Mouse (Mus musculus): Measurements from ENCODE around the gene Gm20671. TPM values are rescaled to one million over a fixed set of nuclear protein-coding genes. Genes with fewer than 3 reads are reported as not detected.
"Not testable (repeated sequence)": the region's sequence is repeated elsewhere in the genome, so short reads cannot be mapped to it uniquely, and the experiment has no call there.

Gene Gm20671
- polyA plus RNA-seq, 1 experiment from 2014 or later: not detected

GRCm38 (mm10) chr5:32854818-32855217, 27.9 kb upstream of the Gm20671 start:
- H3K36me3 ChIP-seq (ENCODE audit: control insufficient read depth, insufficient read depth, low read length): no peaks in the 10 kb centered on the region
- H3K4me1 ChIP-seq (ENCODE audit: control insufficient read depth, insufficient read depth, low read depth, low read length): peaks cover 20% of the 10 kb centered on the region
- H3K4me2 ChIP-seq (ENCODE audit: low read length): no peak overlapping the region
- H3K4me3 ChIP-seq (ENCODE audit: low read length): no peak overlapping the region
- H3K9ac ChIP-seq (ENCODE audit: low read depth, low read length): no peak overlapping the region
- 0 out of 2 replicates have a peak overlapping the region, but pooled peaks have one; percentile 17 for H3K27ac ChIP-seq (ENCODE audit: low read depth, low read length)
- no peaks in the 10 kb centered on the region for H3K27me3 ChIP-seq (replicated peaks; ENCODE audit: control insufficient read depth, insufficient read depth, low read length)
- no peaks in the 10 kb centered on the region for H3K9me3 ChIP-seq (ENCODE audit: control insufficient read depth, low read length)
- 89% methylated on average over 4 of the region's 4 CpGs for WGBS
- no peak for ATAC-seq

- no peaks in the 10 kb centered on the region for H3K36me3 ChIP-seq (ENCODE audit: control insufficient read depth, insufficient read depth, low read length)
- peak within 1 kb of the TSS; percentile 97 for H3K9ac ChIP-seq (ENCODE audit: low read depth, low read length)
- under 1% methylated on average over 47 of the region's 51 CpGs for WGBS
- peak; percentile 97 for ATAC-seq
- no peaks in the 10 kb centered on the region for H3K27me3 ChIP-seq (replicated peaks; ENCODE audit: control insufficient read depth, insufficient read depth, low read length)
- H3K27ac ChIP-seq (ENCODE audit: low read depth, low read length): peak within 1 kb of the TSS; percentile 79
- peak within 1 kb of the TSS; percentile 98 for H3K4me3 ChIP-seq (ENCODE audit: low read length)
- no peaks in the 10 kb centered on the region for H3K9me3 ChIP-seq (ENCODE audit: control insufficient read depth, low read length)
- peaks cover 20% of the 10 kb centered on the region for H3K4me1 ChIP-seq (ENCODE audit: control insufficient read depth, insufficient read depth, low read depth, low read length)
- H3K4me2 ChIP-seq (ENCODE audit: low read length): peak within 1 kb of the TSS; percentile 82
Measured at GRCm38 (mm10) chr5:32853731-32854507, 27.0 kb upstream of the Gm20671 start, which contains the start of gene Prr14l. Prr14l (minus strand) TSS chr5:32854256.

GRCm38 (mm10) chr5:32852026-32852425, 25.1 kb upstream of the Gm20671 start:
- ATAC-seq: no peak
- Histone ChIP-seq H3K27ac (ENCODE audit: low read depth, low read length) (no peak overlapping the region), H3K27me3 (replicated peaks; ENCODE audit: control insufficient read depth, insufficient read depth, low read length) (no peaks in the 10 kb centered on the region), H3K4me2 (ENCODE audit: low read length) (peak overlapping the region; percentile 82), H3K9me3 (ENCODE audit: control insufficient read depth, low read length) (no peaks in the 10 kb centered on the region), H3K9ac (ENCODE audit: low read depth, low read length) (no peak overlapping the region), H3K4me3 (ENCODE audit: low read length) (no peak overlapping the region), H3K36me3 (ENCODE audit: control insufficient read depth, insufficient read depth, low read length) (no peaks in the 10 kb centered on the region), H3K4me1 (ENCODE audit: control insufficient read depth, insufficient read depth, low read depth, low read length) (peaks cover 18% of the 10 kb centered on the region)
- WGBS: 68% methylated on average over 6 of the region's 6 CpGs

- H3K36me3 ChIP-seq (ENCODE audit: control insufficient read depth, insufficient read depth, low read length); H3K9me3 ChIP-seq (ENCODE audit: control insufficient read depth, low read length); H3K4me2 ChIP-seq (ENCODE audit: low read length); H3K27ac ChIP-seq (ENCODE audit: low read depth, low read length); H3K27me3 ChIP-seq (replicated peaks; ENCODE audit: control insufficient read depth, insufficient read depth, low read length); H3K9ac ChIP-seq (ENCODE audit: low read depth, low read length); ATAC-seq; H3K4me3 ChIP-seq (ENCODE audit: low read length): not testable (repeated sequence)
- peaks cover 18% of the 10 kb centered on the region for H3K4me1 ChIP-seq (ENCODE audit: control insufficient read depth, insufficient read depth, low read depth, low read length)
- WGBS: 90% methylated on average over 3 of the region's 3 CpGs
Measured at GRCm38 (mm10) chr5:32849580-32849979, 22.7 kb upstream of the Gm20671 start.

GRCm38 (mm10) chr5:32849178-32849577, 22.3 kb upstream of the Gm20671 start:
- peaks cover 2% of the 10 kb centered on the region; the same call in 1 of the 2 replicates for H3K36me3 ChIP-seq (ENCODE audit: control insufficient read depth, insufficient read depth, low read length)
- no peak overlapping the region for H3K9ac ChIP-seq (ENCODE audit: low read depth, low read length)
- no peak overlapping the region for H3K4me2 ChIP-seq (ENCODE audit: low read length)
- no peaks in the 10 kb centered on the region for H3K27me3 ChIP-seq (replicated peaks; ENCODE audit: control insufficient read depth, insufficient read depth, low read length)
- whole genome bisulfite sequencing: 93% methylated on average over 3 of the region's 3 CpGs
- no peaks in the 10 kb centered on the region for H3K9me3 ChIP-seq (ENCODE audit: control insufficient read depth, low read length)
- H3K4me3 ChIP-seq (ENCODE audit: low read length): no peak overlapping the region
- no peak overlapping the region for H3K27ac ChIP-seq (ENCODE audit: low read depth, low read length)
- no peak for ATAC-seq
- peaks cover 18% of the 10 kb centered on the region for H3K4me1 ChIP-seq (ENCODE audit: control insufficient read depth, insufficient read depth, low read depth, low read length)

- no peak overlapping the region for H3K4me2 ChIP-seq (ENCODE audit: low read length)
- H3K4me1 ChIP-seq (ENCODE audit: control insufficient read depth, insufficient read depth, low read depth, low read length): no peaks in the 10 kb centered on the region
- H3K27ac ChIP-seq (ENCODE audit: low read depth, low read length): no peak overlapping the region
- H3K36me3 ChIP-seq (ENCODE audit: control insufficient read depth, insufficient read depth, low read length): peaks cover 26% of the 10 kb centered on the region
- no peak overlapping the region for H3K4me3 ChIP-seq (ENCODE audit: low read length)
- H3K9ac ChIP-seq (ENCODE audit: low read depth, low read length): no peak overlapping the region
- no peaks in the 10 kb centered on the region for H3K9me3 ChIP-seq (ENCODE audit: control insufficient read depth, low read length)
- no peak for ATAC-seq
- WGBS: 95% methylated on average over 2 of the region's 2 CpGs
- H3K27me3 ChIP-seq (replicated peaks; ENCODE audit: control insufficient read depth, insufficient read depth, low read length): no peaks in the 10 kb centered on the region
Measured at GRCm38 (mm10) chr5:32840029-32840428, 13.1 kb upstream of the Gm20671 start.

- WGBS: 91% methylated on average over 5 of the region's 5 CpGs
- Histone ChIP-seq H3K27ac (ENCODE audit: low read depth, low read length) (no peak overlapping the region), H3K4me3 (ENCODE audit: low read length) (no peak overlapping the region), H3K9ac (ENCODE audit: low read depth, low read length) (no peak overlapping the region), H3K9me3 (ENCODE audit: control insufficient read depth, low read length) (no peaks in the 10 kb centered on the region), H3K4me2 (ENCODE audit: low read length) (no peak overlapping the region), H3K4me1 (ENCODE audit: control insufficient read depth, insufficient read depth, low read depth, low read length) (no peaks in the 10 kb centered on the region), H3K27me3 (replicated peaks; ENCODE audit: control insufficient read depth, insufficient read depth, low read length) (no peaks in the 10 kb centered on the region), H3K36me3 (ENCODE audit: control insufficient read depth, insufficient read depth, low read length) (peaks cover 23% of the 10 kb centered on the region)
- ATAC-seq: no peak
Measured at GRCm38 (mm10) chr5:32836976-32837375, 10.1 kb upstream of the Gm20671 start.

GRCm38 (mm10) chr5:32834497-32834896, 7.6 kb upstream of the Gm20671 start:
- Histone ChIP-seq H3K36me3 (ENCODE audit: control insufficient read depth, insufficient read depth, low read length) (peaks cover 23% of the 10 kb centered on the region), H3K4me1 (ENCODE audit: control insufficient read depth, insufficient read depth, low read depth, low read length) (no peaks in the 10 kb centered on the region), H3K4me3 (ENCODE audit: low read length) (no peak overlapping the region), H3K9ac (ENCODE audit: low read depth, low read length) (no peak overlapping the region), H3K27me3 (replicated peaks; ENCODE audit: control insufficient read depth, insufficient read depth, low read length) (no peaks in the 10 kb centered on the region), H3K4me2 (ENCODE audit: low read length) (no peak overlapping the region), H3K27ac (ENCODE audit: low read depth, low read length) (no peak overlapping the region), H3K9me3 (ENCODE audit: control insufficient read depth, low read length) (no peaks in the 10 kb centered on the region)
- ATAC-seq: no peak
- 100% methylated on average over 1 of the region's 1 CpGs for WGBS

- H3K36me3 ChIP-seq (ENCODE audit: control insufficient read depth, insufficient read depth, low read length): peaks cover 35% of the 10 kb centered on the region
- 87% methylated on average over 2 of the region's 2 CpGs for WGBS
- ATAC-seq: no peak
Measured at GRCm38 (mm10) chr5:32830054-32830453, 3.1 kb upstream of the Gm20671 start.

More at GRCm38 (mm10) chr5:32830054-32830453, 3.1 kb upstream of the Gm20671 start:
- no peaks in the 10 kb centered on the region for H3K9me3 ChIP-seq (ENCODE audit: control insufficient read depth, low read length)
- H3K4me3 ChIP-seq (ENCODE audit: low read length): no peak overlapping the region
- H3K4me1 ChIP-seq (ENCODE audit: control insufficient read depth, insufficient read depth, low read depth, low read length): no peaks in the 10 kb centered on the region
- H3K9ac ChIP-seq (ENCODE audit: low read depth, low read length): no peak overlapping the region
- no peak overlapping the region for H3K4me2 ChIP-seq (ENCODE audit: low read length)
- no peaks in the 10 kb centered on the region for H3K27me3 ChIP-seq (replicated peaks; ENCODE audit: control insufficient read depth, insufficient read depth, low read length)
- no peak overlapping the region for H3K27ac ChIP-seq (ENCODE audit: low read depth, low read length)
